Mouse (Mus musculus): ENCODE measurements around the gene Tmem54. TPM values are rescaled to one million over a fixed set of nuclear protein-coding genes. Genes with fewer than 3 reads are reported as not detected.

Tmem54 gene
- total RNA-seq, 1 experiment: 10.0 TPM

- H3K9ac ChIP-seq (ENCODE audit: insufficient read depth, low read depth, low read length, poor library complexity, severe bottlenecking): no peak overlapping the region
These were observed 19.4 kb downstream of the Tmem54 start for GRCm38 (mm10) chr4:129124652-129125146.

GRCm38 (mm10) chr4:129125736-129126451, 20.5 kb downstream of the Tmem54 start:
- Histone ChIP-seq H3K9ac (ENCODE audit: insufficient read depth, low read depth, low read length, poor library complexity, severe bottlenecking) (peak overlapping the region; percentile 32; the same call in 1 of the 2 replicates), H3K9me3 (ENCODE audit: control insufficient read depth, insufficient read depth, low read depth, low read length) (no peaks in the 10 kb centered on the region), H3K4me1 (ENCODE audit: control insufficient read depth in 2 of 2, insufficient read depth in 2 of 2, low read length in 2 of 2, poor library complexity in 1 of 2) (peaks cover 0 to 34% of the 10 kb centered on the region in 2 experiments; a peak in 3 of 4 replicates), H3K36me3 (ENCODE audit: control insufficient read depth, insufficient read depth, low read length, poor library complexity, severe bottlenecking) (no peaks in the 10 kb centered on the region), H3K27ac (ENCODE audit: insufficient read depth, low read depth, low read length, poor library complexity, severe bottlenecking) (no peak overlapping the region), H3K4me3 (ENCODE audit: insufficient read depth in 1 of 2, low read depth in 1 of 2, low read length in 2 of 2, poor library complexity in 1 of 2, severe bottlenecking in 1 of 2) (peak overlapping the region; percentile 9 to 54; a peak in 2 of 4 replicates)
- DNase-seq (ENCODE audit: low read depth, low spot score): no peak
- in situ Hi-C loops (cut with MboI; ENCODE audit: low sequenced_read_pairs in 2 of 2, unreplicated experiment in 2 of 2): no loop called here
- no peak for TF ChIP-seq CHD2 (IDR thresholded peaks at IDR 0.05; ENCODE audit: low read depth, low read length)
- no peak for TF ChIP-seq MAFK (IDR thresholded peaks at IDR 0.05; ENCODE audit: insufficient read depth, low read depth, low read length)
- no peak for TF ChIP-seq ZC3H11A (IDR thresholded peaks at IDR 0.05; ENCODE audit: borderline replicate concordance, low read depth, low read length)
- no peak for TF ChIP-seq ZNF384 (IDR thresholded peaks at IDR 0.05; ENCODE audit: low read depth, low read length)
- TF ChIP-seq HCFC1 (IDR thresholded peaks at IDR 0.05; ENCODE audit: borderline replicate concordance, insufficient read depth, low read length): no peak

More at GRCm38 (mm10) chr4:129124652-129125146, 19.4 kb downstream of the Tmem54 start:
- Histone ChIP-seq H3K4me3 (ENCODE audit: insufficient read depth in 1 of 2, low read depth in 1 of 2, low read length in 2 of 2, poor library complexity in 1 of 2, severe bottlenecking in 1 of 2) (no peak overlapping the region), H3K36me3 (ENCODE audit: control insufficient read depth, insufficient read depth, low read length, poor library complexity, severe bottlenecking) (no peaks in the 10 kb centered on the region), H3K4me1 (ENCODE audit: control insufficient read depth in 2 of 2, insufficient read depth in 2 of 2, low read length in 2 of 2, poor library complexity in 1 of 2) (peaks cover 0 to 31% of the 10 kb centered on the region in 2 experiments; a peak in 2 of 4 replicates), H3K9me3 (ENCODE audit: control insufficient read depth, insufficient read depth, low read depth, low read length) (no peaks in the 10 kb centered on the region), H3K27ac (ENCODE audit: insufficient read depth, low read depth, low read length, poor library complexity, severe bottlenecking) (no peak overlapping the region)
- TF ChIP-seq ZNF384 (IDR thresholded peaks at IDR 0.05; ENCODE audit: low read depth, low read length): no peak
- TF ChIP-seq MAFK (IDR thresholded peaks at IDR 0.05; ENCODE audit: insufficient read depth, low read depth, low read length): no peak
- no peak for TF ChIP-seq HCFC1 (IDR thresholded peaks at IDR 0.05; ENCODE audit: borderline replicate concordance, insufficient read depth, low read length)
- no peak for TF ChIP-seq ZC3H11A (IDR thresholded peaks at IDR 0.05; ENCODE audit: borderline replicate concordance, low read depth, low read length)
- in situ Hi-C loops (cut with MboI; ENCODE audit: low sequenced_read_pairs in 2 of 2, unreplicated experiment in 2 of 2): no loop called here
- DNase-seq (ENCODE audit: low read depth, low spot score): no peak

DNA sequence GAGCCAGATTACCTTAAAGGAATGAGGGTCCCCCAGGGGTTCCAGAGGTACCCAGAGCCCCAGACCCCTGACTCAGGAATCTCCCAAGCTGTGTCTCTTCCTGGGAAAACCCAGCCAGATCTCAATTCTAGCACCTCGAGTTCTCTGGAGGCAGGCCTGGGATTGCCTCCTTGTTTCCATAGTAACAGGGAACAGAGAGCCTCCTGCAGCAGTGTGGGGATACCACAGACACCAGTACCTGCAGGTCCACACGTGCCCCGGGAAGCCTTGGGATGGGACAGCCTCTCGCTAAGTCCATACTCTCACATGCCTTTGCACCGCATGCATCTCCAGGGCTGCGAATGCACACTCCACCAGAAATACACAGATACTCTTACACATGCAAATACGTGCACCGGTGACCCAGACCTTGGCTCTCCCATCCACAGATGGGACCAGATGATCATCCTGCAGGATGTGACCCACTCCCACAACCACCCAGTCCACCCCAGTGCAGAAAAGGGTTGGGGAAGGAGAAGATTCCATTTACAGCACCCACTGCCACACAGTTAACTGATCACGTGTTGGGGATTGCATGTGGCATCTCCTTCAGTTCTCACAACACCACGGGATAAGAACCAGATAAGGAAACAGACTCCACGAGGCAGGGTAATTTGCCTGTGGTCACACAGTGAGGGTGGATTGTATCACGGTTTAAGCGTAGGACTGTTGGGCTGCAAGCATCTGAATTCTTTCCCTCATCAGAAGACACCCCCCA, 23.4 kb downstream of the Tmem54 start:
- Histone ChIP-seq H3K36me3 (ENCODE audit: control insufficient read depth, insufficient read depth, low read length, poor library complexity, severe bottlenecking) (no peaks in the 10 kb centered on the region), H3K9me3 (ENCODE audit: control insufficient read depth, insufficient read depth, low read depth, low read length) (no peaks in the 10 kb centered on the region), H3K9ac (ENCODE audit: insufficient read depth, low read depth, low read length, poor library complexity, severe bottlenecking) (no peak overlapping the region), H3K4me1 (ENCODE audit: control insufficient read depth in 2 of 2, insufficient read depth in 2 of 2, low read length in 2 of 2, poor library complexity in 1 of 2) (peaks cover 0 to 31% of the 10 kb centered on the region in 2 experiments; a peak in 3 of 4 replicates), H3K4me3 (ENCODE audit: insufficient read depth in 1 of 2, low read depth in 1 of 2, low read length in 2 of 2, poor library complexity in 1 of 2, severe bottlenecking in 1 of 2) (no peak overlapping the region), H3K27ac (ENCODE audit: insufficient read depth, low read depth, low read length, poor library complexity, severe bottlenecking) (no peak overlapping the region)
- no peak for DNase-seq (ENCODE audit: low read depth, low spot score)
- TF ChIP-seq ZC3H11A (IDR thresholded peaks at IDR 0.05; ENCODE audit: borderline replicate concordance, low read depth, low read length) (no peak), CHD2 (IDR thresholded peaks at IDR 0.05; ENCODE audit: low read depth, low read length) (no peak), HCFC1 (IDR thresholded peaks at IDR 0.05; ENCODE audit: borderline replicate concordance, insufficient read depth, low read length) (no peak), ZNF384 (IDR thresholded peaks at IDR 0.05; ENCODE audit: low read depth, low read length) (no peak), MAFK (IDR thresholded peaks at IDR 0.05; ENCODE audit: insufficient read depth, low read depth, low read length) (no peak)
- in situ Hi-C loops (cut with MboI; ENCODE audit: low sequenced_read_pairs in 2 of 2, unreplicated experiment in 2 of 2): no loop called here

DNA sequence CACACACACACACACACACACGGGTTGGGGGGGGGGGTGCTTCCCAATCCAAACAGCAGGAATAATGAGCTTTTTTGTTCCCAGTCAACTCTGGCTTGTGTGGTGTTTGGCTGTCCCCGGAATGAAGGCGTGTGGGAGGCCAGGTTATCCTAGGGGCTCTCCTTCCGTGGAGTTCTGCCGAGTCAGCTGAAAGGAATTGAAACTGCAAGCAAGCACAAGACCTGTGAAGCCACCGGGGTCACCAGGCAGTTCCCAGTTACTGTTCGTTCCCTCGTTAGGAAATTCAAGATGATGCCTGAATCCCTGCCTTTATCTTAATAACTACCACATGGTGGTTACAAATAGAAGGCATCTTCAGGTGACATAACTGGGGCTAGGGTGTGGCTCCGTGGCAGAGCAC, 24.0 kb downstream of the Tmem54 start:
- in situ Hi-C loops (cut with MboI; ENCODE audit: low sequenced_read_pairs in 2 of 2, unreplicated experiment in 2 of 2): no loop called here
- H3K4me1 ChIP-seq (ENCODE audit: control insufficient read depth in 2 of 2, insufficient read depth in 2 of 2, low read length in 2 of 2, poor library complexity in 1 of 2): peaks cover 0 to 31% of the 10 kb centered on the region in 2 experiments; a peak in 3 of 4 replicates
- no peak overlapping the region for H3K27ac ChIP-seq (ENCODE audit: insufficient read depth, low read depth, low read length, poor library complexity, severe bottlenecking)

More for the DNA sequence above, 24.0 kb downstream of the Tmem54 start:
- no peaks in the 10 kb centered on the region for H3K9me3 ChIP-seq (ENCODE audit: control insufficient read depth, insufficient read depth, low read depth, low read length)
- no peaks in the 10 kb centered on the region for H3K36me3 ChIP-seq (ENCODE audit: control insufficient read depth, insufficient read depth, low read length, poor library complexity, severe bottlenecking)
- no peak overlapping the region for H3K4me3 ChIP-seq (ENCODE audit: insufficient read depth in 1 of 2, low read depth in 1 of 2, low read length in 2 of 2, poor library complexity in 1 of 2, severe bottlenecking in 1 of 2)
- TF ChIP-seq CHD2 (IDR thresholded peaks at IDR 0.05; ENCODE audit: low read depth, low read length): no peak
- TF ChIP-seq HCFC1 (IDR thresholded peaks at IDR 0.05; ENCODE audit: borderline replicate concordance, insufficient read depth, low read length): no peak
- no peak for TF ChIP-seq ZC3H11A (IDR thresholded peaks at IDR 0.05; ENCODE audit: borderline replicate concordance, low read depth, low read length)
- no peak for TF ChIP-seq ZNF384 (IDR thresholded peaks at IDR 0.05; ENCODE audit: low read depth, low read length)
- peak; percentile 80; the same call in 1 of the 2 replicates for TF ChIP-seq MAFK (IDR thresholded peaks at IDR 0.05; ENCODE audit: insufficient read depth, low read depth, low read length)
- H3K9ac ChIP-seq (ENCODE audit: insufficient read depth, low read depth, low read length, poor library complexity, severe bottlenecking): no peak overlapping the region
- DNase-seq (ENCODE audit: low read depth, low spot score): no peak
